Mouse (Mus musculus) spleen, postnatal 10 days (tissue): Measurements from ENCODE around the gene Chp1.
"Not testable (repeated sequence)": the region's sequence is repeated elsewhere in the genome, so short reads cannot be mapped to it uniquely, and the experiment has no call there.

Experiments
- DNase-seq, 2 experiments: peaks; one replicate each; pipeline ENCODE4 v3.0.0; 2021 to 2022; ENCODE audit warnings: low spot score in 2 of 2

The Chp1 gene

DNA sequence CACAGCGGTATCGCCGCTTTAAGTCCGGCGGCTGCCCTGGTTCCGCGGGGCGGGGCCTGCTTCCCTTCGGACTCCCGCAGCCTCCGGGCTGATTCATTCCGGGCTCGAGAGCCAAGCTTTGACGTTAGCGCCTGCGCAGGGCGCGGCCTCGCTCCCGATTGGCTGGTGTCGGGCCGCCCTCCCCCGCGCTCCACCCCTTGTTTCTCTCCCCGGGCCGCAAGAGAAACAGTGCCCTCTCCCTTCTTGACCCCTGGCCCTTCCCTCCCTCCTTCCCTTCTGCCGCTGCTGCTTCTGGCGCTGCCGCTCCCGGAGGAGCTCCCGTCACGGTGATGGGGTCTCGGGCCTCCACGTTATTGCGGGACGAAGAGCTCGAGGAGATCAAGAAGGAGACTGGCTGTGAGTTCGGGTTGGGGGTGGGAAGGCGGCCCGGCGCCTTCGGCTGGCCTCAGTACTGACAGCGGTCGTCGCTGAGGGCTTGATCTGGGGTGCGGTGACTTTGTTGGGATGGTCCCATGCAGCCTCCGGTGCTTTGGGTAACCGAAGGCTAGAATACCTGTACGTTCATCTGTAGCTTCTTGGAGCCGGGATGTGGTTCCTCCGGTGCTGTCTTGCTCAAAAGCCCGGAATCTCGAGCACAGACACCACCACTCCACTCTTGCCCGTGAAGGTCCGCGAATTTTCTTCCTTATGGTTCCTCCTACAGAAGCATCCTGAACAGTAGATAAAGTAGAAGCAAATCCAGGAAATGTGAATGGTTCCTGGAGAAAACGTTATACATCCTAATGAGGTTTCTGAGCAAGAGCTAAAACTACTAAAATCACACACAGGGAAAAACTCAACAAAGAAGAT, at the start of gene Chp1, which contains the start of gene Exd1:
Chp1 (plus strand) TSS at position 176 of the 849 bp plus-strand sequence.
Exd1 (minus strand) TSS at position 106 of the 849 bp plus-strand sequence.
- peak; percentile 95 to 99 for DNase-seq

DNA sequence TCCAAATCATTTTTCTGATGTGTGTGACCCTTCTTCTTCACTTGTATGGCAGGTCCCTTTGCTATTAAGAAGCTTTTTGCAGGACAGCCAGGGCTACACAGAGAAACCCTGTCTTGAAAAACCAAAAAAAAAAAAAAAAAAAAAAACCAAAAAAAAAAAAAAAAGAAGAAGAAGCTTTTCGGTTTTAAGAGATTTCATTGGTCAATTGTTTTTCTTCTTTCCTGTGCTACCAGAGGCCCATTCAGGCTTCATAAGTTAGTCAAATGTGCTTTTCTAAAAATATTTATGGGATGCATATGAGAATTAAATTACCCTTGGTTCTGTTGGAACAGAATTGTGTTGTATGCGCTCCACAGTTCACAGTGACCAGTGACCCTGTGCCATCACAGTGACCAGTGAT, 48.6 kb upstream of the Chp1 start:
- no peak for DNase-seq

DNA sequence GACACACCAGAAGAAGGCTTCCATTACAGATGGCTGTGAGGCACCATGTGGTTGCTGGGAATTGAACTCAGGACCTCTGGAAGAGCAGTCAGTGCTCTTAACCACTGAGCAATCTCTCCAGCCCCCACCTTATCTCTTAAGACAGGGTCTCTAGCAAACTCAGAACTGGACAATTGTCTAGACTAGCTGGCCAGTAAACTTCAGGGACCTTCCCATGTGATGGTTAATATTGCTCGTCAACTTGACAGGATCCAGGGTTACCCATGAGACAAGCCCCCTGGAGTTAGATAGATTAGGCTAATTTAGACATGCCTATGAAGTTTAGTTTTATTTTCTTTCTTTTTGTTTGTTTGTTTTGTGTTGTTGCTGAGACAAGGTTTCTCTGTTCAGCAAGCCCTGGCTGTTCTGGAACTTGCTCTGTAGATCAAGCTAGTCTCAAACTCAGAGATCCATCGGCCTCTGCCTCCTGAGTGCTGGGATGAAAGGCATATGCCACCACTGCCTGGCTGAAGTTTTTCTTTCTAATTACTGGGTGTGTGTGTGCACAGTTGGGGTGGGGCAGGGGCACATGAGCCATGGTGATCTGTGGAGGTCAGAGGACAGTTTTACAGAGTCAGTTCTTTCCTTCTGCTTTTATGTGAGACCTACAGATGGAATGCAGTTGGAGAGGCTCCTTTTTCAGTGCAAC, 46.4 kb upstream of the Chp1 start:
- no peak for DNase-seq

DNA sequence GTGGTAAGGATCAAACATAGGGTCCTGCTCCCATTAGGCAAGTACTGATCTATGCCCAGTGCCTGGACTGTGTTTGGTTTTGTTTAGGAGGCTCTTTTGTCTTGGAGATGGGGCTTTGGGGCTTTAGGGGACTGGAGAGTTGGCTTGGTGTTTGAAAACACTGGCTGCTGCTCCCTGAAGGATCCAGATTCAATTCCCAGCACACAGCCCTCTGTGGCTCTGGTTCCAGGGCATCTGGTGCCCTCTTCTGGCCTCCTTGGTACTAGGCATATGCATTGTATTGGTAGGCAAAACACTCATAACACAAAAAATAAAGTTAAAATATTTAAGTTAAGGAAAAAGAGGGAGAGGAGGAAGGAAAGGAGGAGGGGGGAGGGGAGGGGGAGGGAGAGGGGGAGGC, 40.4 kb upstream of the Chp1 start:
- peak in 1 of 2 experiments; percentile 26 for DNase-seq

DNA sequence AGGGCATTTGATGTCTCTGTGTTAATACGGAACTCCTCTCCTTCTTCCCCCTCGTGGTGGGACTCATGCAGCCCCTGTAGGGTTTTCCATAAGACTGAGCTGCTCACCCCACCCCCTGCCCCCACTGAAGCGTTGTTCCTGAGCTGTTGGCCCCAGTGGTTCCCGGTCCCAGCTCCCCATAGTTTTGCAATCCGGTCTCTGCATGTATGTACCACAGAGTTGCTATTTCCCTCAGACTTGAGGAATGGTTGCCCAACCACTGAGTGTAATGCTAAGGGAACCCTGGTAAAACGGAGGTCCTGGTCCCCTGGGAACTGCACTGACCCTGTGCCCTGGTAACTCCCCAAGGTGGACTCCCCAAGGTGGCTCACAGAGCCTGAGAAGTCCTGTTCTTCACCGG, 39.0 kb upstream of the Chp1 start:
- DNase-seq, result not testable (repeated sequence)

DNA sequence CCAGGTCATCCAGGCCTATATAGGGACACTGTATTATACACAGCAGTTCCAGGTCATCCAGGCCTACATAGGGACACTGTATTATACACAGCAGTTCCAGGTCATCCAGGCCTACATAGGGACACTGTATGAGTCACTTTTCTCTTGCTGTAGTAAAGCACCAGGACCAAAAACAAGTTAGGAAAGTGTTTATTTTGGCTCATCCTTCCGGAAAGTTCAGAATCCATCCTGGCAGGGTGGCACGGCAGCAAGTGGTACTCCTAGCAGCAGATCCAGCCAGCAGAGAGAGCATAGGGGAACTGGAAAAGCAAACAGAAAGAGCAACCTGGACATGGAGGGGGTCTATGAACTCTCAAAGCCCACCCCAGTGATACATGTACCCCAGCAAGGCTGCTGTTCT, 36.6 kb upstream of the Chp1 start:
- no peak for DNase-seq

DNA sequence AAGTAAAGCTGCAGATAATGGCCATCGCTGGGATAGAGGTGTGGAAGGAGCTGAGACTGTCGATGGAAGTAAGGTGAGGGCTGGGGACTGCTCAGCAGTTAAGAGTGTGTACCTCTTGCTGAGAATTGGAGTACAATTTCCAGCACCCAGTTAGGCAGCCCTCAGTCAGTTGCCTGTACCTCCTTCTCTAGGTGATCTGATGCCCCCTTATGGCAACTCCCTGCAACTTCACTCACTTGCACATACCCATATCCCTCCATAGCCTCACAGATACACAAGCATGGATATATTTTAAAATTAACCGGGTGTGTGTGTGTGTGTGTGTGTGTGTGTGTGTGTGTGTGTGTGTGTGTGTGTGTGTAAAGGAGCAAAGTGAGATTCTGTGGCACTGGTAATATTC, 35.2 kb upstream of the Chp1 start:
- DNase-seq, result peak in 1 of 2 experiments; percentile 46

DNA sequence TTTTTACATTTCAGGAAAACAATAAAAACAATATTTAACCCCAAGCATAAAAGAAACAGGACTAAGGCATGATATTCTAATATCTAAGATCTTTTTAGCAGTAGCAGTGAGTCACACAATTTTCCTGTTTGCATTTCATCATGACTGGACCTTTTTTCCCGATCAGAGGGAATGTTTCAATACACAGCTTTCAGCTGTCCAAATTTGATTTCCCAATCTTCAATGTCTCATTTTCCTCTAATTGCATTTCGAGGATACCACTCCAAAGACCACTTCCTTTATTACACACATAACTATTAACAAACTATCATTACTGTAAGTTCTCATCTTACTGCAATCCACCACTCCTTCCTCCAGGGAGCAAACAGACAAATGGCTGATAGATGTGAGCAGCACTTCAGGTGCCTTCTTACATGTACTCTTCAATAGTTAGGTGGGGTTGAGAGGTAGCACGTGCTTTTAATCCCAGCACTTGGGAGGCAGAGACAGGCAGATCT, 33.4 kb upstream of the Chp1 start:
- no peak for DNase-seq

DNA sequence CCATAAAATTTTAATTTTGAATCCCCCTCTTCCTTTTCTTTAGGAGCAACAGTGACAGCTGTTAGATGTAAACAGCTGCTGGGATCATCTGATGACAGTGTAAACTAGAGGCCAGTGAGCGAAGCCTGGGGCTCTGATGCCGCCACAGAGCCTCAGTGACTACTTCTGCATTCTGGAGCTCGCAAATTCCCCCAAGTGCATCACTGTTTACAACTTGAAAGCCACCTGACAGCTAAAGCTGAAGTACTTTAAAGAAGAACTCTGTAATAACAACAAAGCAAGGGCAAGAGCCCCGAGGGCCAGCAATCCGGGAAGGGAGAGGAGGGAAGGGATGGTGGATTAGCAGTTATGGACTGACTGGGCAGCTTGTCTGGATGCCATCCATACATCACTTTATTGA, 30.7 kb upstream of the Chp1 start:
- peak in 1 of 2 experiments; percentile 44 for DNase-seq

DNA sequence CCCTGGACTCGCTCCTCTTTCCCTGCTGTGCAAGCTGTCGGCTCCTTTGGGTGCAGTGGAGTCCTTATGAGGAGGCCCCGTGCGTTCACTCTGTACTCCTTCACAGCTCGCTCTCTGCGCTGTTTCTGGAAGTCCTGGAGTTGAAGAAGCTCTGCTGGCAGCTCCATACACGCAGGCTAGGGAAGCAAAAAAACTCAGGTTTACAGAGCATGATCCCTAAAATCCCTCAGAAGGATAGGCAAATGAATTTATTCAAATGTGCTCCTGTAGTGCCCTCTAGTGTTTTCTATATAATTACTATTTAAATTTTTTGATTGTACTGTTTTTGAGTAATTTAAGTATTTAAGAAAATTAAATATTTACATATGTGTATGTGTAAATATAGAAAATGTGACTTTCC, 26.9 kb upstream of the Chp1 start:
- no peak for DNase-seq

DNA sequence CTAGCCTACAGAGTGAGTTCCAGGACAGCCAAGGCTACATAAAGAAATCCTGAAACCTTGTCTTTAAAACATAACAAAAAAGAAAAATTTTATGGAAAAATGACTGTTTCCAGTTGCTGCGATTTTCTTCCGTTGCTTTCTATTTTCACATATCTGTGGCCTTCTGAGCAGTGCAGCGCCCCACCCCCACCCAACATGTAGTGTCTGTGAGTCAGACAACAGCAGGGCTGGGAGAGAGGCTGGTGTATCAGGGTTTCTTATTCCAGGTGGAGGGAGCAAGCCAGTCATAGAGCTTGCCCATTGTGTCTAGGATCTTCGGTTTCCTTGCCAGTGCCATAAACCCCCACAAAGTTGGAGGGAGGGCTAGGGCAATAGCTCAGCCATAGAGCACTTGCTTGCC, 23.7 kb upstream of the Chp1 start:
- DNase-seq, result no peak

DNA sequence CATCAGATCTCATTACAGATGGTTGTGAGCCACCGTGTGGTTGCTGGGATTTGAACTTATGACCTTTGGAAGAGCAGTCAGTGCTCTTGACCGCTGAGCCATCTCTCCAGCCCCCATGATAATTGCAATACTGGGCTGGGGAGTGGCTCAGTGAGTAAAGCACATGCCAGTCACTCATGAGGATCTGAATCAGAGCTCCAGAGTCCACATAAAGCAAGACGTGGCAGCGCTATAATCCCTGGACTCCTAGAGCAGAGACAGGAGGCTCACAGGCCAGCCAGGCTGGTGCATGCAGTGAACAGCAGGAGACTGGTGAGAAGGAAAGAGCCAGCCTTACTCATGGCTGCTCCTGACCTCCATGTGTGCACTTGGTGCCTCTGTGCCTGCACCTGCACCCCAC, 22.1 kb upstream of the Chp1 start:
- DNase-seq, result no peak

DNA sequence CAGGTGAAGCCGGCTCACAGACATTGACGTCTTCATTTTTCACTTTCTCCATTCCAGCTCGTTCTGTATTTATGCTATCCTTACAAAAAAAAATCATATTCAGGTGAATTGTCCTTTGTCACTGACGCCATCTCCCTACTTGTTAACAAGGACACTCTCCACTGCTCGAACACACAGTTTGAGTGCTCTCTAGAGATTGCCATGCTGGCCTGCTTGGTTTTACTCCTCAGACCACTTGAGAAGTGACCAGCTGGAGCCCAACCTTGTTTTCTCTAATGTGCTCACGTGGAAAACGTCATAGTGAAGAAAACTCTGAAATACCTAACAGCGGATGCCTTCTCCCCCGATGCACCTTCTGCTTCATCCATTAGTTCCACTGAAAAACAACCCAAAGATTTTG, 8.7 kb upstream of the Chp1 start:
- DNase-seq, result no peak

DNA sequence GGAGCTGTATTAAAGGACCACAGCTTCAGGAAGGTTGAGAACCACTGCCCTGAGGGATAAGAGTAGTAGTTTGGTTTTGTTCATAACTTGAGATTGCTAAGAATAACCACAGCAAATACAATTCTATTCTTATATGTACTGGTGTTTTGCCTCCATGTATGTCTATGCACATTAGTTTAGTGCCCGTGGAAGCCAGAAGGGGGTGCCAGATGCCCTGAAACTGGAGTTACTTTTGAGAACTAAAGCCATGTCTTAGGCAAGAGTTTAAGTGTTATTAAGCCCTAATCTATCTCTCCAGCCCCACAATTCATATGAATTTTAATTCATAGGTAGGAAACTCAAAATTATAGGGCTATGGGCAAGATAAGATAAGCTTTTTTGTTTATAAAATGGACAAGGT, 5.4 kb upstream of the Chp1 start:
- DNase-seq, result peak; percentile 20 to 80

DNA sequence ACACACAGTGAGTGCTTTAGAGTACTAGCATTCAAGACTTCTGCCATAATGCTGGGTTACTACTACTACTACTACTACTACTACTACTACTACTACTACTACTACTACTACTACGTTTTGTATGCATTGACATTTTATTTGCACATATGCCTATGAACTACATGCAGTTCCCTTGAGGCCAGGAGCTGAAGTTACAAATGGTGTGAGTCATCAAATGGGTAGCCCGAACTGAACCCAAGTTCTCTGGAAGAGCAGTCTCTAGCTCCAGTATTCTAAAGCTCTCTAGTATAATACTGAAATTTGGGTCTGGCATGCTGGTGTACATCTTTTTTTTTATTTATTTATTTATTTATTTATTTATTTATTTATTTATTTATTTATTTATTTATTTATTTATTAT, 3.8 kb upstream of the Chp1 start:
- DNase-seq, result no peak

DNA sequence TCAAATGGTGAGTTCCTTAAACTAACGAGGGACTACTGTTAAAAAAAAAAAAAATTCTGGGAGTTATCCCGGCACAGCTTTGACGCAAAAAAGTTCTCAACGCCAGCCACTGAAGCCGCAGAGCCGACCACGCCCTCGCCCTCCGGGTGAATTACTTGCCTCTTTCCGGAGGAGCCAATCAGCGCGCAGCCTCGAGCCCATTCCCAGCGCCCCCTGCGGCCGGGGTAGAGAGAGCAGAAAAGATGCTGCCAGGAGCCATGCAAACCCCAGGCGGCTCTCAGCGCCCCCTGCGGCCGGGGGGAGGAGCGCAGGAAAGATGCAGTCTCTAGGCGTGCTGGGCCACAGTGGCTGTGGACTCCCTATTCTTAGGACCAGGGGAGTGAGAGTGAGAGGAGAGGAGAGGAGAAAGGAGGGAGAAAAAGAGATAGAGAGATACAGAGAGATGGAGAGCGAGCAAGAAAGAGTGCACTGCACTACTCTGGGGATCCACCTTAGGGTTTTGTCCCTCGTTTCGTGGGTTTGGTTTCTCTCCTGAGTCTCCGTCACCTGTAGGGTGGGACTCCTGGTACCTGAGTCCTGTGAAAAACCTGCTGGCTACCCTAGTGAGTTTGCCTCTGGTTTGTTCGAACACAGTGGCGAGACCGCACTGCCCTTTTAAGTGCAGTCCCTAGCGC, 512 bp upstream of the Chp1 start:
- peak; percentile 81 to 92 for DNase-seq

DNA sequence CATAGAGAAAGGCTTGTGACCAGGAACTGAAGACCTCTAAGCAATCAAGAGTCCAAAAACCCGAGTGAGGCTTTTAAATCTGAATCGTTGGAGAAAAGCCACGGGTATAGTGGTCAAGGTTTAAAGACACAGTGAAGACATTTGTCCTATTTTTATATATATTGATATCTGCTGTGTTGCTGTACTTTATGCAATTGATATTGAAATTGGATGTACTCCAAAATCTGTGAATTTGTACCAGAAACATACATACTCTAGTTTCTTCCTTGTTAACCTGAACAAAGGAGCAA, 819 bp downstream of the Chp1 start:
- no peak for DNase-seq

DNA sequence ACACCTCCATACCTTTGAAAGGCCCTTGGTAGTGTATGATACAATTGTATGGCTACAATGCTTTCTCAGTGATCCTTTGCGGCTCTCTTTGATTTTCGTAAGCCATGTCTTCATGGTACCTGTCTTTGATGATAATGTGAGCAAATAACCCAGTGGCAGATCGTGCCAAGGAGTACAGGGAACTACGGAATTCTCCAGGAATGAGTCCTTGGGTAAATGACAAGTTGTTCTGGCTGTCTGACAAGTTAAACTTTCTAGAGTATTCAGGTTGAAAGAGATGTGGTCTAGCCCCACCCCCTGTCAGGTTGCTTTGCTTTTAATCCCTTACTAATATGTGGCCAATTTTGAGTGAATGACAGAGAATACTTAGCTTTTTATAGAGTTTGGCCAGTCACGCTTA, 1.2 kb downstream of the Chp1 start:
- no peak for DNase-seq

DNA sequence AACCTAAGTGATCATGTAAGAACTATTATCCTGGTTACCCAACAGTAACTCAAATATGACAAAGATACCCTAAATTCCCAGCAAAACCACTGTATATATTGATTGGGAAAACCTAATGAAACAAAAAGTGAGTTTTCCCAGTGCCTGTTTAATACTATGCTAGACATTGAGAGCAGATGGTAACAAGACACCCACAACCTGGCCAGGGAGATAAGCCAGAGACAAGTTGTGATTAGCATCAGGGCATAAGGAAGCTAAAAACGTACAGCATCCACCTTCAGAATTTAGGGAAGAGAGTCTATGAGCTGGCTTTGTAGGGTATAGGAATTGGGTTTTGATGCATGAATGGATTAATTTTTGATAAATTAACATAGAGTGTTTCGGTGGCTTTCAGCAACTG, 2.2 kb downstream of the Chp1 start:
- no peak for DNase-seq

DNA sequence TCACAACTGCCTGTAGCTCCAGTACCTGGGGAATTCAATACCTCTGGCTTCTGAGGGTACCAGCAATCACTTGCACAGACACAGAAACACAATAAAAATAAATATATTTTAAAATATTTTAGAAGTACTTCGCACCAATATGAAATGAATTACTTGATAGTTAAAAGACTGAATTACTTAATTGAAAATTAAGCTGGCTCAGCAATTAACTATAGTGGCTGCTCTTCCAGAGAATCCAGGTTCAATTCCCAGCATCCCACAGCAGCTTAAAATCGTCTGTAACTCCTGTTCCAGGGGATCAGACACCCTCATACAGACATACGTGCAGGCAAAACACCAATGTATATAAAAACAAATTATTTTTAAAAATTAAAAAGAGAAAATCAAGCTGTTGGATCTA, 10.5 kb downstream of the Chp1 start:
- no peak for DNase-seq

DNA sequence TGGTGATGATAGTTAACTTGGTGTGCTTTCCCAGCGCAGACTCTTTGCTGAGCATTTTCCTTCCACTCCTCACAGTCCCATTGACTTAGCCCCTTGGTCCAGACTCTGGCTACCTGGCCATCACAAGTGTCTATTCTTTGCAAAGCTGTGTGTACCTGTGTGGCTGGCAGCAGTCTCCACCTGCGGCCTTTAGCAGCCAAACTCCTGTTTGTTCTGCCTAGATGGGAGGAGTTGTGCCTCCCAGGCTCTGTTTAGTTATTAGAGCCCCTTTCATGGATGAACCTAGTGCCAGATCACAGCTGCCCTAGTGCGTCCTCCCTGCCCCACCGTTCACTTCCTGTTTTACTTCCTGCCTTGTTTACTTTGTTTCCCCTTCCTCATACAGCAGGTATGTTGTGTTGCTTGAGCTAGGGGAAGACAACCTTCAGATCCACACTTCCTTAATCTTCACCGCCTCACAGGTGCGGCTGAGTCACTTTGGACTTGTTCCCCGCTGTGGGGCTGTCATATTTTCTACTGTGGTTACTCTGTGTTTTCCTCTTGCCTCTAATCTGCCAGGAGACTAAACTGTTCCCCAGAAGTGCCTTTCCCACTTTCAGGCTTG, 11.3 kb downstream of the Chp1 start:
- DNase-seq, result peak; percentile 7 to 20

DNA sequence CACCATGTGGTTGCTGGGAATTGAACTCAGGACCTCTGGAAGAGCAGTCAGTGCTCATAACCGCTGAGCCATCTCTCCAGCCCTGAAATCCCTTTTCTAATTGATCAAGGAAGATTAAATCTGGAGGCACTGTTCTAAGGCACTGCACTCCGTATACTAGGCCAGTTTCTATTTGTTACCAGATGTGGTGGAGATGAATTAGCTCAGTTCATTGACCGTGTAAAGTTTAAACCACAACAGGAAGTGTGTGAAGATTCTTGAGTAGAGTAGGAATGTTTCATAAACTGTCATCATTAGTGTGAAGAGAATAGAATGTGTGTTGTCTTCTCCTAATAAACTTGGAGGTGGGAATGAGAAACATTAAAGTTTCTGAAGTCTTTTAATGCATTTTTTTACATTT, 14.3 kb downstream of the Chp1 start:
- no peak for DNase-seq
